Mouse (Mus musculus): ENCODE measurements around the gene Arid4a.
"Not testable (repeated sequence)": the region's sequence is repeated elsewhere in the genome, so short reads cannot be mapped to it uniquely, and the experiment has no call there.

Arid4a gene

GRCm38 (mm10) chr12:71016211-71016502 is 367 bp downstream of the Arid4a start:
- no peak for DNase-seq (ENCODE audit: low read depth, low spot score)

- DNase-seq (ENCODE audit: low read depth, low spot score) = peak; percentile 76
These were observed 882 bp downstream of the Arid4a start for GRCm38 (mm10) chr12:71016503-71017241.

- no peak for DNase-seq (ENCODE audit: low read depth, low spot score)
These were observed 1.4 kb downstream of the Arid4a start for GRCm38 (mm10) chr12:71017242-71017571.

- DNase-seq (ENCODE audit: low read depth, low spot score) = no peak
These were observed 2.0 kb downstream of the Arid4a start for GRCm38 (mm10) chr12:71017827-71018226.

- DNase-seq (ENCODE audit: low read depth, low spot score) = no peak
These were observed 3.4 kb downstream of the Arid4a start for GRCm38 (mm10) chr12:71019211-71019610.

- DNase-seq (ENCODE audit: low read depth, low spot score) = no peak
These were observed 8.6 kb downstream of the Arid4a start for GRCm38 (mm10) chr12:71024411-71024810.

GRCm38 (mm10) chr12:71028265-71028664 is 12.5 kb downstream of the Arid4a start:
- DNase-seq (ENCODE audit: low read depth, low spot score) = not testable (repeated sequence)

- peak; percentile 54 for DNase-seq (ENCODE audit: low read depth, low spot score)
These were observed 14.5 kb downstream of the Arid4a start for GRCm38 (mm10) chr12:71030260-71030659.

GRCm38 (mm10) chr12:71030722-71031121 is 14.9 kb downstream of the Arid4a start:
- no peak for DNase-seq (ENCODE audit: low read depth, low spot score)

- no peak for DNase-seq (ENCODE audit: low read depth, low spot score)
These were observed 20.0 kb downstream of the Arid4a start for GRCm38 (mm10) chr12:71035826-71036225.

GRCm38 (mm10) chr12:71036729-71037404 is 21.1 kb downstream of the Arid4a start:
- peak; percentile 97 for DNase-seq (ENCODE audit: low read depth, low spot score)

- peak; percentile 55 for DNase-seq (ENCODE audit: low read depth, low spot score)
These were observed 24.7 kb downstream of the Arid4a start for GRCm38 (mm10) chr12:71040462-71040861.

- DNase-seq (ENCODE audit: low read depth, low spot score) = no peak
These were observed 26.7 kb downstream of the Arid4a start for GRCm38 (mm10) chr12:71042451-71042850.

GRCm38 (mm10) chr12:71043571-71043970 is 27.8 kb downstream of the Arid4a start:
- no peak for DNase-seq (ENCODE audit: low read depth, low spot score)

GRCm38 (mm10) chr12:71044488-71044887 is 28.7 kb downstream of the Arid4a start:
- no peak for DNase-seq (ENCODE audit: low read depth, low spot score)

GRCm38 (mm10) chr12:71046501-71046900 is 30.7 kb downstream of the Arid4a start:
- no peak for DNase-seq (ENCODE audit: low read depth, low spot score)

- no peak for DNase-seq (ENCODE audit: low read depth, low spot score)
These were observed 31.8 kb downstream of the Arid4a start for GRCm38 (mm10) chr12:71047473-71048078.

- DNase-seq (ENCODE audit: low read depth, low spot score) = peak; percentile 90
These were observed 32.3 kb downstream of the Arid4a start for GRCm38 (mm10) chr12:71048117-71048516.

GRCm38 (mm10) chr12:71048561-71048960 is 32.8 kb downstream of the Arid4a start:
- DNase-seq (ENCODE audit: low read depth, low spot score) = no peak

- no peak for DNase-seq (ENCODE audit: low read depth, low spot score)
These were observed 33.9 kb downstream of the Arid4a start for GRCm38 (mm10) chr12:71049596-71050265.

GRCm38 (mm10) chr12:71051079-71051478 is 35.3 kb downstream of the Arid4a start:
- peak; percentile 60 for DNase-seq (ENCODE audit: low read depth, low spot score)

- no peak for DNase-seq (ENCODE audit: low read depth, low spot score)
These were observed 36.7 kb downstream of the Arid4a start for GRCm38 (mm10) chr12:71052341-71052995.

All from R1 (cell line).